Mouse (Mus musculus) limb, embryonic 14.5 days (tissue): ENCODE data around the gene Zfp952. TPM values are rescaled to one million over a fixed set of nuclear protein-coding genes. Genes with fewer than 3 reads are reported as not detected.

Experiments used
- ATAC-seq: fragments of 200-750 bp; cut with Nextera tagmentation; 2 replicates; pipeline ENCODE4 v1.8.0; 2017; ENCODE audit warnings: low read depth, moderate number of reproducible peaks, moderate TSS enrichment; ENCODE audit not compliant: low FRiP score
- DNase-seq: peaks from one replicate; pipeline ENCODE4 v3.0.0-alpha.2; 2015; ENCODE audit warnings: low spot score
- H3K27ac ChIP-seq: fragments of 300-500 bp; sonication (generic); replicated peaks from 2 replicates; pipeline ENCODE4 v1.5.1; 2014; ENCODE audit warnings: low read depth, mild to moderate bottlenecking, low read length, moderate library complexity, mixed read lengths
- H3K27me3 ChIP-seq: fragments of 300-500 bp; sonication (generic); 2 replicates; pipeline ENCODE4 v1.6.1; 2014; ENCODE audit warnings: low read length, mixed read lengths; ENCODE audit not compliant: control insufficient read depth, insufficient read depth
- H3K36me3 ChIP-seq: fragments of 300-500 bp; sonication (generic); 2 replicates; pipeline ENCODE4 v1.6.1; 2014; ENCODE audit warnings: mild to moderate bottlenecking, low read length, moderate library complexity, mixed read lengths; ENCODE audit not compliant: control insufficient read depth, insufficient read depth
- H3K4me1 ChIP-seq: fragments of 300-500 bp; sonication (generic); 2 replicates; pipeline ENCODE4 v1.6.1; 2014; ENCODE audit warnings: antibody characterized with exemption, low read length, mixed read lengths; ENCODE audit not compliant: control insufficient read depth, insufficient read depth
- H3K4me2 ChIP-seq: fragments of 300-500 bp; sonication (generic); replicated peaks from 2 replicates; pipeline ENCODE4 v1.6.1; 2014; ENCODE audit warnings: low read depth, mild to moderate bottlenecking, low read length, moderate library complexity; ENCODE audit not compliant: severe bottlenecking
- H3K4me3 ChIP-seq: fragments of 300-500 bp; sonication (generic); replicated peaks from 2 replicates; pipeline ENCODE4 v1.5.1; 2014; ENCODE audit warnings: low read length
- H3K9ac ChIP-seq: fragments of 300-500 bp; sonication (generic); 2 replicates; pipeline ENCODE4 v1.6.1; 2014; ENCODE audit warnings: mild to moderate bottlenecking, low read depth, low read length, moderate library complexity; ENCODE audit not compliant: severe bottlenecking
- H3K9me3 ChIP-seq: fragments of 300-500 bp; sonication (generic); 2 replicates; pipeline ENCODE4 v1.6.1; 2016; ENCODE audit warnings: low read length; ENCODE audit not compliant: control insufficient read depth
- POLR2A ChIP-seq: fragments of 200-500 bp; IDR thresholded peaks from 2 replicates; pipeline ENCODE4 v1.8.0; 2012; ENCODE audit warnings: inconsistent platforms, mild to moderate bottlenecking, moderate library complexity, borderline replicate concordance; ENCODE audit not compliant: insufficient read depth, insufficient read length; ENCODE audit errors: extremely low read depth
- WGBS: fragments of 180-500 bp; shearing (Covaris S2); extraction: QIAGEN DNeasy Blood & Tissue Kit; methylation state at CpG from one replicate; pipeline ENCODE4 v1.1.7; 2014; 5-methylcytosine and 5-hydroxymethylcytosine counted together
- polyA plus RNA-seq, 2 experiments: library from polyadenylated mRNA; depleted of rRNA in 1 of 2; stranded (reverse) in 1 of 2; unstranded in 1 of 2; fragments of >200 nt; fragmentation: Nextera tagmentation in 1 of 2; extraction: Ambion mirVana in 1 of 2; gene quantifications; 2 replicates each; pipeline versions ENCODE4 v1.2.1 to v1.2.3; 2012 to 2014

The Zfp952 gene
- polyA plus RNA-seq, 2 experiments = 10.3 to 10.7 TPM

GRCm38 (mm10) chr17:33032376-33032775, 39.4 kb downstream of the Zfp952 start:
- peak overlapping the region; percentile 68 for H3K9ac ChIP-seq
- WGBS = 5% methylated on average over 10 of the region's 10 CpGs
- no peak overlapping the region for H3K27ac ChIP-seq
- peak overlapping the region; percentile 64 for H3K4me3 ChIP-seq
- no peak for TF ChIP-seq POLR2A
- H3K9me3 ChIP-seq = peaks cover 2% of the 10 kb centered on the region
- H3K27me3 ChIP-seq = no peaks in the 10 kb centered on the region
- DNase-seq (peak; percentile 11), ATAC-seq (no peak)
- H3K4me2 ChIP-seq = peak overlapping the region; percentile 44
- H3K4me1 ChIP-seq = no peaks in the 10 kb centered on the region
- H3K36me3 ChIP-seq = no peaks in the 10 kb centered on the region

DNA sequence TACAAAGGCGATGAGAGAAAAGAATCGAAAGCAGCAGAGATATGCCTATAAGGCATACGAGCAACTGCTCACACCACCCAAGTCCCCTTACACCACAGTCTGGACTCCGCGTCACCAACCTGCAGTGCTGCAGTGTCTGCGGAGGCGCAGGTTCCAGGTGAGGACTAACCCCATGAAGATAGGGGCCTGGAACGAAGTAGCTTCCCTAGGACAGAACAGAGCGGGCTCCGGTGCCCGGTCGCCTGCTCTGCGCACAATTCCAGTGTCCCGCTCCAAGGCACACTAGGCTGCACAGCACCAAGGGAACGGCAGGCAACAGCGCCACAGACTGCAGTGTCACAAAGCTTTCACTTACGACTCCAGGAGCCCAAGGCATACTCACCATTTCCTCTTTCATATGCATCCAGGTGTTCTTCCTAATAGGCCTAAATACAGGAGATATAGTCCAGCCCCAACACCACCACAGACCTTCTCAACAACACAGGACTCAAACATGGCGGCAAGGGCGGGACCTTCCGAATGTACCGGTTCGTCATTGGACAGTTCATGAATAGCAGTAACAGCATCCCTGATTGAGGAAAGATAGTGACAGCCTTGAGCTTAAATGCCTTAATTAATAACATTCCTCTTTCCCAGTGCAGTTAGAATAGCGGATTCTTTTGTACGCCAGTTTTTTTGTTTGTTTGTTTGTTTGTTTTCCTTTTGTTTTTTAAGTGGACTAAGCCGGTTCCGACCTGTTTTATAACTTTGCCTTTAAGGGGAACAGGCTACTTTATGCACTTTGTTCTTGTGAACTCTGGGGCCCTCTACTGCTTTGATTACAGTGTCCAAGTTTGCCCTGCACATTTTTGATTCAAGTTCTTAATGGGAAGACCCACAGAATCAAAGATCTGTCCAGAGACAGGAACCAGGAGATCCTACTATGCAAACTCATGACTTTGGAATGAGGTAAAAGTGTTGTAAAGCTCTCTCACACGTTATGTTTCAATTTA, 40.3 kb downstream of the Zfp952 start, which contains the start of gene Zfp763:
Zfp763 (minus strand) TSS at position 503 of the 992 bp plus-strand sequence.
- ATAC-seq (peak; percentile 98), DNase-seq (peak; percentile 91)
- Histone ChIP-seq H3K27me3 (no peaks in the 10 kb centered on the region), H3K9ac (peak within 1 kb of the TSS; percentile 68), H3K9me3 (no peaks in the 10 kb centered on the region; the same call in 1 of the 2 replicates), H3K27ac (peak within 1 kb of the TSS; percentile 77), H3K4me3 (peak within 1 kb of the TSS; percentile 64), H3K4me1 (no peaks in the 10 kb centered on the region), H3K4me2 (peak within 1 kb of the TSS; percentile 44), H3K36me3 (no peaks in the 10 kb centered on the region)
- TF ChIP-seq POLR2A = peak; percentile 51; the same call in 1 of the 2 replicates
- 3% methylated on average over 27 of the region's 27 CpGs for WGBS

Other genes starting within 250 kb of the Zfp952 start
- gene Zfp871, start 204.8 kb upstream of the Zfp952 start, polyA plus RNA-seq (2012; rRNA removed) = 24.9 and 33.2 TPM in 2 replicates
- 46.7 and 50.4 TPM in 2 replicates for gene Zfp871, start 204.8 kb upstream of the Zfp952 start, polyA plus RNA-seq (2014; fragmentation: Nextera tagmentation; extraction: Ambion mirVana)
- 2.8 and 3.7 TPM in 2 replicates for gene Zfp811, start 183.2 kb upstream of the Zfp952 start, polyA plus RNA-seq (2012; rRNA removed)
- 2.7 and 2.8 TPM in 2 replicates for gene Zfp811, start 183.2 kb upstream of the Zfp952 start, polyA plus RNA-seq (2014; fragmentation: Nextera tagmentation; extraction: Ambion mirVana)
- gene Zfp799, start 162.9 kb upstream of the Zfp952 start, polyA plus RNA-seq (2012; rRNA removed) = 13.3 and 13.4 TPM in 2 replicates
- gene Zfp799, start 162.9 kb upstream of the Zfp952 start, polyA plus RNA-seq (2014; fragmentation: Nextera tagmentation; extraction: Ambion mirVana) = 15.1 and 20.2 TPM in 2 replicates
- 4.2 and 5.1 TPM in 2 replicates for gene Zfp870, start 101.5 kb upstream of the Zfp952 start, polyA plus RNA-seq (2012; rRNA removed)
- 8.8 and 9.8 TPM in 2 replicates for gene Zfp870, start 101.5 kb upstream of the Zfp952 start, polyA plus RNA-seq (2014; fragmentation: Nextera tagmentation; extraction: Ambion mirVana)
- gene Cyp4f14, start 75.8 kb upstream of the Zfp952 start, polyA plus RNA-seq (2012; rRNA removed) = 0.09 TPM in 1 of 2 replicates, not detected in the other
- not detected in 2 replicates for gene Cyp4f14, start 75.8 kb upstream of the Zfp952 start, polyA plus RNA-seq (2014; fragmentation: Nextera tagmentation; extraction: Ambion mirVana)
- 22.1 and 23.6 TPM in 2 replicates for gene Cyp4f13, start 45.7 kb upstream of the Zfp952 start, polyA plus RNA-seq (2012; rRNA removed)
- gene Cyp4f13, start 45.7 kb upstream of the Zfp952 start, polyA plus RNA-seq (2014; fragmentation: Nextera tagmentation; extraction: Ambion mirVana) = 11.7 and 12.8 TPM in 2 replicates
- gene Zfp472, start 27.3 kb upstream of the Zfp952 start, polyA plus RNA-seq (2012; rRNA removed) = 4.0 and 5.2 TPM in 2 replicates
- 11.1 and 11.6 TPM in 2 replicates for gene Zfp472, start 27.3 kb upstream of the Zfp952 start, polyA plus RNA-seq (2014; fragmentation: Nextera tagmentation; extraction: Ambion mirVana)
- 5.5 and 7.6 TPM in 2 replicates for gene Zfp763, start 40.3 kb downstream of the Zfp952 start, polyA plus RNA-seq (2012; rRNA removed)
- gene Zfp763, start 40.3 kb downstream of the Zfp952 start, polyA plus RNA-seq (2014; fragmentation: Nextera tagmentation; extraction: Ambion mirVana) = 13.0 and 15.1 TPM in 2 replicates
- not detected in 2 replicates for gene 4921501E09Rik, start 74.9 kb downstream of the Zfp952 start, polyA plus RNA-seq (2012; rRNA removed)
- gene 4921501E09Rik, start 74.9 kb downstream of the Zfp952 start, polyA plus RNA-seq (2014; fragmentation: Nextera tagmentation; extraction: Ambion mirVana) = not detected in 2 replicates
- gene Zfp563, start 96.2 kb downstream of the Zfp952 start, polyA plus RNA-seq (2012; rRNA removed) = 4.8 and 6.0 TPM in 2 replicates
- 9.8 and 10.5 TPM in 2 replicates for gene Zfp563, start 96.2 kb downstream of the Zfp952 start, polyA plus RNA-seq (2014; fragmentation: Nextera tagmentation; extraction: Ambion mirVana)
- gene Morc2b, start 146.6 kb downstream of the Zfp952 start, polyA plus RNA-seq (2012; rRNA removed) = 0.10 TPM in 1 of 2 replicates, not detected in the other
- gene Morc2b, start 146.6 kb downstream of the Zfp952 start, polyA plus RNA-seq (2014; fragmentation: Nextera tagmentation; extraction: Ambion mirVana) = not detected in 2 replicates
- not detected in 2 replicates for gene Olfr55, start 175.3 kb downstream of the Zfp952 start, polyA plus RNA-seq (2012; rRNA removed)
- not detected in 2 replicates for gene Olfr55, start 175.3 kb downstream of the Zfp952 start, polyA plus RNA-seq (2014; fragmentation: Nextera tagmentation; extraction: Ambion mirVana)
- gene Olfr239, start 198.2 kb downstream of the Zfp952 start, polyA plus RNA-seq (2012; rRNA removed) = not detected in 2 replicates
- gene Olfr239, start 198.2 kb downstream of the Zfp952 start, polyA plus RNA-seq (2014; fragmentation: Nextera tagmentation; extraction: Ambion mirVana) = not detected in 2 replicates
- 0.29 and 0.67 TPM in 2 replicates for gene Olfr1564, start 228.6 kb downstream of the Zfp952 start, polyA plus RNA-seq (2012; rRNA removed)
- gene Olfr1564, start 228.6 kb downstream of the Zfp952 start, polyA plus RNA-seq (2014; fragmentation: Nextera tagmentation; extraction: Ambion mirVana) = not detected in 2 replicates